Mouse (Mus musculus) urinary bladder, postnatal 10 days (tissue): ENCODE results near the gene Nfib.

Source experiments
- DNase-seq: peaks from one replicate; pipeline ENCODE4 v3.0.0; 2022; ENCODE audit warnings: low spot score

The Nfib gene

DNA sequence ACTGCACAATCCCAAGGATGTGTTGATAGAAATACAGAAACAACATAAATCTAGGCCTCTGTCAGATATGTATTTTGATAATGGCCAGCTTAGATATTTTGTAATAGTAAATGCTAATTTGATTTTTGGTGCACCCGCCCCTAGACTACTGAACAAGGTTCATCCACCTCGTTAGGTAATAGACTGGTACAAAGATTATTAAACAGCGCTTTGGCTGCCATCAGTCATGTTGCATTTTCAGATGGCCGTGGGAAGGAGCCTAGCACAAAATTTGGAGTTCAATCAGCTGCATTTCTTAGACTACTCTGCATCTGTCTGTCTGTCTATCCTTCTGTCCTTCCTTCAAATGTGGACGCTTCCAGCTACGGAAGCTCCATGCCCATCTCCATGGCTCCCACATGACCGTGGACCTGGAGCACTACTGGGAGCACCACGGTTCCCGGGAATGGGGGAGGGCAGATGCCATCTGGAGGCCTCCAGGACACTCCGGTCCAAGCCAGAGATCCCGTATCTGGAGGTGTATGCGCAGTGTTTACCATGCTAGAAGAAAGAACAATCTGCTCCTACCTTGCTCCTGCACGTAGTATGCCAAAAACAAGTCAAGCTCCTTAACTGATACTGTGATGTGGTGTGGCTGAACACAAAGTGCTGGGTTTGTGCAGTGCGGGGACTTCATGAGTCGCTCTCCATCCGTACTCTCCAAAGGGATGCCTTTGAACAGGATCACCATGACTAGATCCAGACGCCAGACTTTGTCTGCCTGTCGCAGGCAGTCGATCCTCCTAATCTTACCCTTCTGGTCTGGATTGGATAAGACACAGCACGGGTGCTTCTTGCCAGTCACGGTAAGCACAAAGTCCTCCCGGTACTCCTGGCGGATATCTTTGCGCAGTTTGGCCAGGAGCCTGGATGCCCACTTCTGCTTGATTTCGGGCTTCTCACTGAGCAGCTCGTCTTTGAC, 207.6 kb downstream of the Nfib start:
- no peak for DNase-seq

DNA sequence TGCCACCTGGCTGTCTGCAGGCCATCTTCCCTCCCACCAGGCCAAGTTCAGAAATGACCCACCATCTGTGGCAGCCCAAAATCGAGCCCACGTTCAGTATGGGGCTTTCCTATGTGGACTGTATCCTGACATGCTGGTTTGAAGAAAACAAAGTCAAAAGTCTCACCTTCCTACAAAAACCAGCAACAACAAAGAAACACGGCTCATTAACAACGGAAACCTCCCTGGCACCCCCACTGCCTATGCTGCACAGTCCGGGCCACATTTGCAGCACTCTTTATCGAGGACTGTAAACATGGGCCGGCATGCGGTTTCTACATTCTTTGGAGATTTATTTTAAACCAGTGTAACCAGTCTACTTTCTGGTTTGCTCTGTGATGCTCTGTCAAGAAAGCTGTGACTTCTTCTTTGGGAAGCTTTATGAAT, 208.4 kb downstream of the Nfib start:
- DNase-seq, result no peak

DNA sequence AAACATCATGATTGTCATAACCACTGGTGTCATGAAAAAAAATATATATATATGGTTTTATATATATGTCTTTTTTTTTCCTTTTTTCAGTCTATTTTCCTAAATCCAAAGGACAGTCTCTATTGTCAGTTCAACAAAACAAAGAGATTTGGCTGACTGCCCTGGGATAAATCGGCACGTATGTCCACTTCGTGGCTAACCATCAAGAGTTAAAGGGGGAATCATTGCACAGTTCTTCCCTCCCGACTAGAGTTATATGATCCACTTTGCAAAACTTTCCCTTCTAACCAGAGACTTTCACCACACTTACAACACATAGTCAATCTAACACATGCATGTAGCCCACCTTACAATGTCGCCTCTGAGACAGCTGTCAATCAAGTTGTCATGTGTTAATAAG, 209.2 kb downstream of the Nfib start:
- DNase-seq, result no peak

DNA sequence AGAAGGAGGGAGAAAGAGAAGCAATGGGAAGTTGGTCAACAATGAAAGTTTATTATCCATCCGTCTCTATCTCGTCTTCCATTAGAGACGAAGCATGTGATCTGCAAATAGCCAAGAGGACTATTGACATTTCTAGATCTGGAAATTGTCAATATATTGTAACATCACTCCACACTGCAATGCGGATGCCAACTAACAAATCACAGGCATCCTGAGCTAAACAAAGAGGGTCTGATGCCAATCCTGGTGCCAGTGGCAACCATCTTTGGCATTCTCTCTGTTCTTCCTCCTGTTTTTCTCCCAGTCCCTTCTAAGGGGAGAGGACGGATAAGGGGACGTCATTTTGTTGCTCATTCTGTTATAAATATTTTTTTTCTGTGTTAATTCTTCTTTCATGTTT, 209.9 kb downstream of the Nfib start:
- DNase-seq, result no peak

DNA sequence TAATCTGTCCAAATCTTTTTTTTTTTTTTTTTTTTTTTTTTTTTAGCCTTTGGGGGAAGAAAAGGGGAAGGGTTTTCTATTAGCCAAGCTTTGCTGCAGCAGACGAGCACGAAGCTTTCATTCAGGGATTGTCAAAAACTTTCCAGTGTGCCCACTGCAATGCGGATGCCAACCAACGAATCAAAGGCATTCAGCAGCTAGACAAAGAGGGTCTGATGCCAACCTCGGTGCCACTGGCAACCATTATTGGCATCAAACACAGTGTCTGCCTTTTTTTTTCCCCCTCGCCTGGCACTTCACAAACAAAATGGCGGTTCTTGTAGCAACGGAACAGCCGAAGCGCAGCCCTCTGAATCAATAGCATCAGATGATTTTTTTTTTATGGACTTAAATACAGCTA, 210.7 kb downstream of the Nfib start:
- DNase-seq, result no peak

DNA sequence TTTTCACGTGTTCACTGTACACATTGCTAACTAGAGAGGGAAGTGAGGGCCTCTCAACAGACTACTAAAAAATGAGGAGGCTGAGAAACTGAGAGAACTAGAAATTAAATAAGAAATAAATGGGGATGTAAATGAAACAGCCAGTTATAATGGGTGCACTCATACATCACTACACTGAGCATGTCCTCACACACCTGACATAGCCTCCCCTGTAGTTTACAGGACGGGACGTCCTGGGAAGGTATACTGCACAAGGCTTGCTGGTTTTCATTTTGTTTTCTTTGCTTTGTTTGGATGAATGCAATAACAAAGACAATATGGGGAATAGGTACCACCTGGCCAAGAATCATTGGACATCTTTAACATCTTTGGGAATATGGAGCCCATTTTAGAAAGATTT, 211.1 kb downstream of the Nfib start:
- DNase-seq, result no peak

DNA sequence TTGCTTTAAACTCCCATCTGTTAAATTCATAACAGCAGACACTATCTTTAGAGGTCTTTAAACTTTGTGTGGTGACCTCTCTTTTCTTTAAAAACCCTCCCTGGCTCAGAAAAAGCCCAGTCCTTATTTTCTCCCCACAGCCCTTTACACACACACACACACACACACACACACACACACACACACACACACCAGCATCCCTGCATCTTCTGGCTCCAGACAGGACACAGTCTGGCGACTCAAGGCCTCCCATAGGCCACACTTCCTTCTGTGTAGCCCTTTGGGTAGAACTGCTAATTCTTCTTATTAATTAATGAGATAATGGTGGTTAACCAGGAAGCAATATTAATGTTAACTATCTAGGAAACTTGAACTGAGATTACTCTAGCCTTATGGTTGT, 211.7 kb downstream of the Nfib start:
- DNase-seq, result no peak

DNA sequence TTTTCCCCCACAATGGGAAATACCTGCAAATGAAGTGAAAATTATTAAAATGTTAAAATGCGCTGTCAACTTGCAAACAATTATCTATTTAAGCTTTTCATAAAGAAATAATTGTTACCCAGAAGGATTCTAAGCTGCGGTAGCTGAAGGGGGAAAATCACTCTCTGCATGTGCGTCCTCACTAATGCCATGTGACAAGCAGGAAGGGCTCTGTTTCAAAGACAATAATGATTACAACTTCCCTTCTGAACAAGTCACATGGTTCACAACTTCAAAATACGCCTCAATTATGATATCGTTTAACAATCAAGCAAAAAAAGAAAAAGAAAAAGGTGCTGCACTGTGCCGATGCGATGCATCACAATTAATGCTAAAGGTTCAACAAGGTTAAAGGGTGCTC, 212.2 kb downstream of the Nfib start:
- DNase-seq, result no peak

DNA sequence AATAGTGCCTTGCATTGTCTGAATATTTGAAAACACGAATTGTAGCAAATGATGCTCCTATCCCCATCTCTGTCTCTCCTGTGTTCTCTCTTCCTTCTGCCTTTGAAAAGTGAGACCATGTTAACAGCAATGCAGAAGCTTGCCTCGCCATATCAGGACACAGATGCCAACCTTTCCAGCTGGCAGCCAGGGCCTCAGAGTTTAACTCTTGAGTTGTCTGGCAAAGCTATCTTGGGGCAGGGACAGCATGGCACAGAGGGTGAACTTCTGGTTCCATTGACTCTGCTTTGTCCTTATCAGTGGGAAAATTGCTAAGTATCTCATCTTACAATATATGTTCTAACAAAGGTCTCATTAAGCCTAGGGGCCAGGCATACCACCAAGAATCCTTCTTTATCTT, 212.8 kb downstream of the Nfib start:
- no peak for DNase-seq

DNA sequence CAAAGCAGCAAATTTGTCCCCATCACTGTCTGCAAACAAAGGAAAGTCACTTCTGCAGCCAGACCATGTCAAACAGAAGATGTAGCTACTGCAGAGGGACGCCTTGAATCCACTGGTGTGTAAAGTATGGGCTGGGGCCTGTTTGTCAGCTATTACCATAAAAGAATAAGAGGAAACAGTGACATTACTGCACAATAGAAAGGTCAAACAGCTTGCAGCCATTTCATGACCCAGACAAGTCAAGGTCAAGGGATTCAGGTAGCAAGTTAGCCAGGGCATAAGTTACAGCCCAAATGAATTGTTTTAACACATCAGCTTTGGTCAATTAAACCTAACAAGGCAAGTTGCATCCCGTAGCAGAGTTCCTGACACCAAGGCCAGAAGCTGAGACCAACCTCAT, 215.6 kb downstream of the Nfib start:
- no peak for DNase-seq

DNA sequence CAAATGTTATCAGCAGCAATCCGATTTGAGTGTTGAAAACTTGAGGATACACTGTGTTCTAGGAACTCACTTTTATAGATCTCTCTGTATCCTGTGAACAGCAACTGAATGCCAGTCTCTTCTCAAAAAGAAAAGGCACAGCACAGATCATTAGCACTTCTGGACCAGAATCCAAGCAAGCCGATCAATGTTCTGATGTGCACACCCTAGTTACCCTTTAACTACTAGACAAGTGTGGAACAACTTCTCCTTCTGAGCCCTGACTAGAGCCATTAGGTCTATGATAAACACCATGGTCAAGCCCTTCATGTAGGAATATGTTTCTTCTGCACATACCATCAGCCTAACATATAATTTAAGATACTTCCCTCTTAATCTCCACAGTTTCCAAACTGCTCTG, 219.6 kb downstream of the Nfib start:
- DNase-seq, result no peak

DNA sequence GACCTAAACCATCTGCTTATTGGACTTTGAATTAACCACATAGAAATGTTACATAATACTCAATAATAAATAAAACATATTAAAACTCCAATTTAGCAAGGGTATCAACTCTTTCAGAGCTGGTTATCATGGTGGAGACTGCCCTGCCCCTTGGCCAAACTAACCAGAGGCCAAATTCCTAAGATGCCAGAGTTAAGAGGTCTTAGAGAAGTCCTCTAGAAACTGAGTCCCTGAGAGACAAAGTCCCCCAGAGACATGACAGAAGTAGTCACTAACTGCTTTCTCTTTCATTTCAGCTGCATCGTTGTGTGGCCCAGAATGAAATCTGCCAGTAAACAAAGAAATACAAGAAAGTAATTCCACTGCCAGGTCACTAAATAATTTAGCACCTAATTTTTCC, 221.7 kb downstream of the Nfib start:
- no peak for DNase-seq

DNA sequence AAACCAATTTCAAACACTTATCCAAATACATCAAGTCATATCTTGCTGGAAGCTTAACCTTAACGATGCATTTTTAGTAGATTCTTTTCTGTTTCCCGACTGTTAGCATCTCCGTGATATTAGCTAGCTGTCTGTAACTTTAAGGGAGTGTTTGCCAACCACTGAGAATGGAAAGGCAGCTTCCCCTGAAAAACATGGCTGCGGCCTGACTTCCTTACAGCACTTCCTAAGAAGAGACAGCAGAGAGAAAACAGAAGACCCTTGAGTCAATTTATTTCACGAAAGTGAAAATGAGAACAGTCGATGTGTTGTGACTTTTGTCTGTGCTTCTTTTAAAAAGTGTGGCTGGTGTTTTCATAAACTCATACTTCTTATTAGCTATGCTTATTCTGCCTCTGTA, 222.3 kb downstream of the Nfib start:
- DNase-seq, result no peak

DNA sequence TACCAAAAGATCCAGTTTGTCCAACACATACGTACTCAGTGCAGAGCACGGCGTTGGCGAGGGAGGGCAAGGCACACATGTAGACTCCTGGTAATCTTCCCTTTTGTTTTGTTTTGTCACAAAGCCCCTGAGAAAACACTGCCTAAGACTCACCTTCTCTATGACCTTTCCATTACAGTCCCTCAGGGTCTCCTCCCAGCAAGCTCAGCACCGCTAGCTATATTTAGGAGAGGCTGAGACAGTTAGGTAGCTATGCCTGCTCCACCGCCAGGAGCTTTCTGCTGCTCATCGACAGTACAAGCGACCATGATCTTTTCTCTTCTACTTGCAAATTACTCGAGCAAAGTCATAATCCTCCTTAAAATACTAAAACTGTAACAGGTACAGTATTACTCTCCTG, 224.9 kb downstream of the Nfib start:
- DNase-seq, result no peak

DNA sequence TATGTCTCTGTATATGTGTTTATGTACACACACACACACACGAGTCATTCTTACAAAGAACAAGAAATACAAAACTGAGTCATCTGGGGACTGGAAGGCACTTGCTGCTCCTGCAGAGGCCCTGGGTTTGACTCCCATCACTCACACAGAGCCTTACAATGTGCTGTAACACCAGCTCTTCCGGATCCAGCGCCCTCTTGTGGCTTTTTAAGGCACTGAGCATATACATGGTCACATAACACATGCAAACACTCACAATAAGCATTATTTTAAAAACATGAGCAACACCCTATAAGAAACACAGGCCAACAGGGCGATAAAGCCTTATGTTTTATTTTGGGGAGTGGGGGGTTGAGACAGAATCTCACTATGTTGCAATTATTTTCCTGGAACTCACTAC, 226.2 kb downstream of the Nfib start:
- DNase-seq, result no peak

DNA sequence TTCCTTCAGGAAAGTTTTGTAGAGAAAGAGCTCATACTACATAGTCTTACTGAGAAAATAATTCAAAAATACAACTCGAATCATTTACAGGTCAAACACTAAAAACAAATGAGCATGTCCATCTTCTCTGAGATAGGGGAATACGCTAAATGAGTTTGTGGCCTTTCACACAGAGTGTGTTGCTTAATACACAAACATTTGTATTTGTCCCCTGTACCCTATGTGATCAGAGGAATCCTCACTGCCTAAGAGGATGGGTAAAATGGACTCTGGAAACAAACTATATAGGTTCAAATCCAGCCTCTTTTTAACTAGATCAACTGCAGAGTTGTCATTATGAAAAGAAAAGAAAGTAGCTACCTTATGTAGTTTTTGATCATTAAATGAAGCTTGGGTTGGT, 227.8 kb downstream of the Nfib start:
- DNase-seq, result no peak

DNA sequence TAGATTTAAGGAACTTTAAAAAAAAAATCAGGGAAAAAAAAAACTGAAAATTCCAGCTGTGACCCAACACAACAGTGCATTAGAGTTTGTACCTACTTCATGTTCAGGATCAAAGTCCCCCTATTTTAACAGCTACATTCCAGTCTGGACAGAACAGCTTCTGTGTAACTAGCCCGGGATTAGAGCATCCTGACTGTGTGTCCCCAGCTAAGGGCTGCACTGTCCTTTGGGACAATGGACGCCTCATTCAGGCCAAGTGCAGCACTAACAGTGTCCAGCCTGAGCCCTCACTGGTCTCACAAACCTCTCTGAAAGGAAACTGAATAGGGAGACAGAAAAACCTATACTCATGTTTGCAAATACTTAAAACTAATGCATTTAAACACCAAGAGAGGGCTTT, 229.1 kb downstream of the Nfib start:
- no peak for DNase-seq

DNA sequence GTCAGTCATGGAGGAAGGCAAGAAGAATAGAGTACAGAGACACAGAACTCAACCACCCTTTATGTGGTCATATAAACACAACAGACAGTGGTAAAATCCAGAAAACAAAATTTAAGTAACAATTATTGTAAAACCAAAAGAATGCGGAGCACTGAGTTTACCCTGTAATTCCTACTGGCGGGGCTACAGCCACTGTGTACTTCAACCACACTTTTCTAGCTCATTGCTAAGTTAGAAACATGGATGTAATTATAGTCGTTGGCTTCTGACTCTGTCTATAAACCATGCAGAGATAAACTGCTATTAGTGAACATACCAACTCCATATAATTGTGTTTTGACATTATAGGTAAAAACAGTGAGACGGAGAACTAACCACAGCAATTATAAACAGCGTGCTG, 231.2 kb downstream of the Nfib start:
- no peak for DNase-seq

DNA sequence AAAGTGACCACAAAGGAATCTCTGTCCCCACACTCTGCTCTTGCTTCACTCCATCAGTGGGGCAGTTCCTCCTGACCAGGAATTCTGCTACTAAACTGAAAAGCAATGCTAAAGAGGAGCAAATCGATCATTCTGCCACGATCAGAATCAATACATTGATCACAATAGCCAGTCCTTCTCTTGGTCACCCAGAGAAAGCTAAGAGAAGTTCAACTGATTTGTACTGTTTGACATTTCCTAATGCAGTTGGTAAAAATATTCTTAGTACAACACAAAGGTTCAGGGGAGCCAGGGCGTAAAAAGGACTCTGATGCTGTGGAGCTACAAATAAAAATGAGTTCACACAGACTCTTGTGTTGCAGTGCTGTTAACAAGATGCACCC, 234.6 kb downstream of the Nfib start:
- DNase-seq, result no peak

DNA sequence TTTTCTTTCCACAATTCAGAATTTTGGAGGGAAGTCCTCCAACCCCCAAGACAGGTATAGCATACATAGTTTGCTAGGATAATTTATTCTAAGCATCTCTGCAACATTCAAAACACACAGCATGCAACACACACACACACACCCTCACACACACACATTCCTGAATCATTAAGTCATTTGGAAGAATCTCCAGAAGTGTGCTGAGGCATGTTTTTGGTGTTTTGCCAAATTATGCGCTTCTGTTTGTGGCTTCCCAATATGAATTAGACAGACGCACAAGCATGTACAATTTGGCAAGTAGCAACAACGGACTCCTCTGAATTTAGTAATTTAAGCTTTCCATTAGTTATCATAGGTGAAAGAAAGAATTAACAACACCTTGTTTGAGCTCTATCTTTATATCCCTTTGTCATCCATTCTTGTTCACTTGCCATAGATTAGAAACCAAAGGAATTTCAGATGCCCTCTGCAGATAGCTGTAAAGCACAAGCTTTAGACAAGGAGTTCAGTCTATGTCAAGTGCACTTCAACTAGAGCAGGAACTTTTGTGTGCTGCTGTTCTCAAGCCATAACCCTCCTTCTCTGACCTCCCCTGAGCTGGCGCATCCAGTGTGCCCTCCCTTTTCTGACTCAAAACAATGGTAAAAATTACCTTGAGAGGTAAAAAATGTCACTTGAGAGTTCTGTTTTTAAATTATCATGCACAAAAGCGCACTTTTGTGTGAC, 235.2 kb downstream of the Nfib start:
- no peak for DNase-seq

DNA sequence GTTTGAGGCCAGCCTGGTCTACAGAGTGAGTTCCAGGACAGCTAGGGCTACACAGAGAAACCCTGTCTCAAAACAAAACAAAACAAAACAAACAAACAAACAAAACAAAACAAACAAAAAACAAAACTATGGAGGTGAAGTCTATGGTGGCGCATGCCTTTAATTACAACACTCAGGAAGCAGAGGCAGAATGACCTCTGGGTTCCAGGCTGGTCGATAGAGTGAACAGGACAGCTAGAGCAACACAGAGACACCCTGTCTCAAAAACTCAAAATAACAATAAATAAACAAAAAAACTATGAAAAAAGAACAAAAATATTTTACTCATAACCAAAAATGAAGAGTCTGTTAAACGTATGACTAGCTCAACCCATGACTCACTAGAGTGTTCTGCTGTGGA, 236.6 kb downstream of the Nfib start:
- no peak for DNase-seq

DNA sequence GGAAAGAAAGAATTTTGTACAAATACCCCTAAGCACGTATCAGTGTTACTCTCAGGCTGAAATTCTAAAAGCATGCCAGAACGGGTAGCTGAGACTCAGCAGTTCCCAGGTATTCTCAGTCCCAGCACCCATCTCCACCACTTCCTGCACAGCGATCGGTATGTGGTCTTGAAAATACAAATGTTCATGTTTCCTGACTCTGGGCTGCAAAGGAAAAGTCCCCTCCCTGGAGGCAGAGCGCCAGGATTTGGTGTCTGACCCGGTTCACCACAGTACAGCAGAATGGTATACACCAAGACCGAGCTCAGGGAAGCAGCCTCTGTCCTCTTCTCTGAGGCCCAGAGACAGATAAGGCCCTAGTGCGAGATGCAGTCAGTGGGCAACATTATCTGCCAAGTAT, 238.8 kb downstream of the Nfib start:
- DNase-seq, result no peak

DNA sequence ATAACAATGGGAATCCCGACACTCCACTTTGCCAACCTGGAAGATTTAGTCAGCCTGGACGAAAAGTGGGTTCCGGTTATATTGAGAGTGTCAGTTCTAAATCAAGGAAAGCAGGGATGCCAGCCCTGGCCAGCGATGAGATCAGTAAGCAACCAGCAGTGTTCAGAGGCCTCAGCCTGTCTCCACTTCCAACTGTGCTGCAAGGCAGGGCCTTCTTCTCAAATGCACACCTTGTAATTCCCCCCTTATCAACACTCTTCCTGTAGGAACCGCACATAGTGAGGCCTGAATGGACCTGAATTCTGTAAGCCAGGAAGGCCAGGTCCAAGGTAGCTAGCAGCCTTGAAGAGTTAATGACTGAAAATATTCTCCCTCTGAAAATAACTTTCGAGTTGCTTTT, 239.4 kb downstream of the Nfib start:
- DNase-seq, result no peak
